Mouse (Mus musculus): ENCODE results near the gene Tle6. TPM values are rescaled to one million over a fixed set of nuclear protein-coding genes. Genes with fewer than 3 reads are reported as not detected.

The Tle6 gene
- polyA plus RNA-seq, 1 experiment from 2014 or later, result 8.2 TPM

DNA sequence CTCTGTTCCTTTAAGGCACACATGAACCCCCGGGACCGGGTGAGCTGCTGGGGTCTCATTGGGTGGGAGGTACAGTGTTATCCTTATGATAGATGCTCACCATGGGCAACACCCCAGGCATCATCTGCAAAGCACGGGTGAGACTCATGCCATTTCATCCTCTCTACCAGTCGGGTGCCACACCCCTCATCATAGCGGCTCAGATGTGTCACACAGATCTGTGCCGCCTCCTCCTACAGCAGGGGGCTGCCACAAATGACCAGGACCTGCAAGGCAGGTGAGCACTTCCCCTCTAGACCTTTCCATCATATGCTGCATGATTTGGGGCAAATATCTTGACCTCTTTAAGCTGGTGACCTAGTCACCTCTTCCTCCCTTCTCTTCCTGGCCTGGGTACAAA lies 37.2 kb upstream of the Tle6 start:
- Histone ChIP-seq H3K9me3 (no peaks in the 10 kb centered on the region), H3K27ac (replicated peaks) (no peak overlapping the region), H3K36me3 (replicated peaks) (no peaks in the 10 kb centered on the region), H3K27me3 (replicated peaks; ENCODE audit: low read depth, poor library complexity, severe bottlenecking) (peaks cover 14% of the 10 kb centered on the region), H3K4me3 (no peak overlapping the region), H3K4me1 (peaks cover 33% of the 10 kb centered on the region)
- DNase-seq (ENCODE audit: low spot score), result no peak
- WGBS, result 74% methylated on average over 6 of the region's 6 CpGs

DNA sequence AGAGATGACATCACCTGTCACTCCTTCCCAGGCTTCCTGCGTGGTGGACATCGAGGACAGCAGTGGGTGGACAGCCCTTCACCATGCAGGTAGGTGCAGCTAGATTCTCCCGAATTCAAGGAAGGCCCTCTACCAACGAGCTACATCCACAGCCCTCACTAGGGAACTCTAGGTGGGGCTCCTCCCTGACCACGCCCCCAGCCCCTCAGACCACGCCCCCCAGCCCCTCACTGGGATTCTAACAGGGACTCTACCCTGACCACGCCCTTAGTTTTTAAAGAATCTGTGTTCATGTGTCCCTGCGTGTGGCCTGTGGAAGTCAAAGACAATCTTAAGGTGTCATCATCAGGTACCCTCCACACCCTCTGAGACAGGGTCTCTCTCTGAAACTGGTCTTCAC lies 35.5 kb upstream of the Tle6 start:
- no peak for DNase-seq (ENCODE audit: low spot score)

DNA sequence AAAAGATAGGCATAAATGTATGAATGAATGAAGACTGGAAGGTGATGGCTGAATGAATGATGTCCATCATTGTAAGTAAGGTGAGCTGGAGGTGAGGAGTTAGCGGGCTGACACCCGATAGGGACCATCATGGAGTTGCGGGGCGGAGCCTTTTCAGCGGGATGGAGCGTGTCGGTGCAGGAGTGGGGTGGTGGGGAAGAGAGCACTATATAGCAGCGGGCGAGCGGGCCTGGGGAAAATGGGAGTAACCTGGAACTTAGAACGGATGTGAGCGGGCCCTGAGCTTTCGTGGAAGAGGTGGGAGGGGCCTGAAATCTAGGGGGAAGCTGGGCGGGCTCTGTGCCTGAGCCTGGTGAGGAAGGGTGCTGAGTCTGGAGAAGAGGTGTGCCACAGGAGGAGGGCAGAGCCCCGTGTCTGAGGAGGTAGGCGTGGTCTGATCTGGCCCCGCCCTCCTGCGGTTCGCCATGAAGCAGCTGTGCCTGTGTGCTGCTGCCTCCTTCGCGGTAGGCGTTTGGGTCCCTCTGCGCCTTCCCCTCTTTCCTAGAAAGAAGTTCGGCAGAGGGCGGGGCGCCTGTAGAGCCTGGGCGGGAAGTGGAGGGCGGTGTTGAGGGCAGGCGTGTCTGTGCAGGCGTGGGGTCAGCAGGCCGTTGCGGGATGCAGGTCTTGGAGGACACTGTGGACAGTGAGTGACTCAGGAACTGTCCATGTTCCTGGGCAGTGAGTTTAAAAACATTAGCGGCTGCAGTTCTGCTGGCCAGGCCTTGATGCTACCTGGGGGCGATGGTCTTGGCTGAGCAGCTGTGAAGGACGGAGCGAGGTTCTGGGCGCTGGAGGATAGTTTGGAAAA lies 32.6 kb upstream of the Tle6 start:
- Histone ChIP-seq H3K27ac (replicated peaks) (peak overlapping the region; percentile 78), H3K27me3 (replicated peaks; ENCODE audit: low read depth, poor library complexity, severe bottlenecking) (peaks cover 14% of the 10 kb centered on the region), H3K4me1 (peaks cover 26% of the 10 kb centered on the region)

More for the DNA sequence above, 35.5 kb upstream of the Tle6 start:
- Histone ChIP-seq H3K27ac (replicated peaks) (no peak overlapping the region), H3K27me3 (replicated peaks; ENCODE audit: low read depth, poor library complexity, severe bottlenecking) (peaks cover 14% of the 10 kb centered on the region), H3K9me3 (no peaks in the 10 kb centered on the region), H3K4me1 (peaks cover 24% of the 10 kb centered on the region), H3K4me3 (0 out of 2 replicates have a peak overlapping the region, but pooled peaks have one; percentile 2), H3K36me3 (replicated peaks) (no peaks in the 10 kb centered on the region)
- WGBS, result 19% methylated on average over 8 of the region's 8 CpGs

GRCm38 (mm10) chr10:81628390-81628789 lies 27.5 kb upstream of the Tle6 start, which contains the start of gene Ankrd24:
Ankrd24 (plus strand) TSS chr10:81628540.
- Histone ChIP-seq H3K36me3 (replicated peaks) (peaks cover 30% of the 10 kb centered on the region), H3K27ac (replicated peaks) (peak within 1 kb of the TSS; percentile 91), H3K27me3 (replicated peaks; ENCODE audit: low read depth, poor library complexity, severe bottlenecking) (no peaks in the 10 kb centered on the region; the same call in 1 of the 2 replicates), H3K4me1 (peaks cover 34% of the 10 kb centered on the region), H3K4me3 (peak within 1 kb of the TSS; percentile 80), H3K9me3 (no peaks in the 10 kb centered on the region)
- 78% methylated on average over 16 of the region's 16 CpGs for WGBS
- no peak for DNase-seq (ENCODE audit: low spot score)

More for the DNA sequence above, 32.6 kb upstream of the Tle6 start:
- peak; percentile 92 for DNase-seq (ENCODE audit: low spot score)
- Histone ChIP-seq H3K36me3 (replicated peaks) (no peaks in the 10 kb centered on the region), H3K9me3 (no peaks in the 10 kb centered on the region), H3K4me3 (peak overlapping the region; percentile 63)
- 2% methylated on average over 37 of the region's 37 CpGs for WGBS

- no peak for DNase-seq (ENCODE audit: low spot score)
- Histone ChIP-seq H3K9me3 (no peaks in the 10 kb centered on the region), H3K27me3 (replicated peaks; ENCODE audit: low read depth, poor library complexity, severe bottlenecking) (no peaks in the 10 kb centered on the region; the same call in 1 of the 2 replicates), H3K27ac (replicated peaks) (peak overlapping the region; percentile 91), H3K36me3 (replicated peaks) (peaks cover 36% of the 10 kb centered on the region), H3K4me3 (peak overlapping the region; percentile 80), H3K4me1 (peaks cover 28% of the 10 kb centered on the region)
- 62% methylated on average over 7 of the region's 7 CpGs for WGBS
Observed at GRCm38 (mm10) chr10:81627836-81628220, 27.0 kb upstream of the Tle6 start.

GRCm38 (mm10) chr10:81626994-81627835 lies 26.3 kb upstream of the Tle6 start, which contains the start of gene Sirt6:
Sirt6 (minus strand) TSS chr10:81627797.
- Histone ChIP-seq H3K4me1 (peaks cover 28% of the 10 kb centered on the region), H3K4me3 (peak within 1 kb of the TSS; percentile 80), H3K27me3 (replicated peaks; ENCODE audit: low read depth, poor library complexity, severe bottlenecking) (no peaks in the 10 kb centered on the region; the same call in 1 of the 2 replicates), H3K9me3 (no peaks in the 10 kb centered on the region), H3K36me3 (replicated peaks) (peaks cover 42% of the 10 kb centered on the region), H3K27ac (replicated peaks) (peak within 1 kb of the TSS; percentile 91)
- peak; percentile 93 for DNase-seq (ENCODE audit: low spot score)
- WGBS, result 6% methylated on average over 40 of the region's 40 CpGs

DNA sequence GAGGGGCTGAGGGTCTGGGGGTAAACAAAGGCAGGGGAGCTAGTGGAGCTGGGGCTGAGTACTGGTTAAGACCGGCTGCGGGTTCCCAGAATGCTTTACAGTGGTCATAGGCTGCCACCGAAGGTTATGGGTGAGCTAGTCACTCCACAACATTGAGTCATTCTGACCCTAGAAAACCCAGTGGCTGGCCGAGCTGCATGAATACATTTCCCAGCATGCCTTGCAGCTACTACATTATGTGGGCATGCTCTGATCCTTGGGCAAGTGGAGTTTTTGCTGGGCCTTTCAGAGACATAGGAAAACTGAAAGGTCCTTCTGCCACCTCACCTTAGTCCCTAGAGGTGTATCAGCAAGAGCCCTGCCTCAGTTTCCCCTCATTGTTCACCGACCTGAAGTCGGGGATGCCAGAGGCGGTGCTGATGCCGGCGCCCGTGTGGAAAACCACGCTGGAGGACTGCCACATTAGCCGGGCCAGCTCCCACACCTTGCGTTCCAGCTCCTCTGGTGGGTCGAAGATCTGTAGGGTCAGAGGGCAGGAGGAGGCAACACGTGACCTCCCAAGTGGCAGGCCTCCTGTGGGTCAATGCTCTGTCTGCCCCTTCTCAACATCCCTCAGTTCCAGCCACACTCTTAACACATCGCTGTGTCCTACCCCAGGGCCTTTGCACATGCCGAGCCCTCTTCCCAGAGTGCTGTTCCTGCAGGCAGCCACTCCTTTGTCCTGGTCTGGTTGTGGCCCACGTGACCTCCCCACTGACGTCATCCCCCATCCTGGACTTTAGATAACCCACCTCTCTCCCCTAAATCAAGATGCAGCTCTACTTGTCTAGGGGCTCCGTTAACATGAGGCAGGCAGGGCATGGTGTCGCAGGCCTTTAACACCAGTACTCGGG lies 25.5 kb upstream of the Tle6 start:
- peak overlapping the region; percentile 91 for H3K27ac ChIP-seq (replicated peaks)
- peaks cover 51% of the 10 kb centered on the region for H3K36me3 ChIP-seq (replicated peaks)
- no peaks in the 10 kb centered on the region; the same call in 1 of the 2 replicates for H3K27me3 ChIP-seq (replicated peaks; ENCODE audit: low read depth, poor library complexity, severe bottlenecking)
- peak overlapping the region; percentile 80 for H3K4me3 ChIP-seq
- DNase-seq (ENCODE audit: low spot score), result no peak
- peaks cover 28% of the 10 kb centered on the region for H3K4me1 ChIP-seq
- no peaks in the 10 kb centered on the region for H3K9me3 ChIP-seq
- 93% methylated on average over 22 of the region's 22 CpGs for WGBS

DNA sequence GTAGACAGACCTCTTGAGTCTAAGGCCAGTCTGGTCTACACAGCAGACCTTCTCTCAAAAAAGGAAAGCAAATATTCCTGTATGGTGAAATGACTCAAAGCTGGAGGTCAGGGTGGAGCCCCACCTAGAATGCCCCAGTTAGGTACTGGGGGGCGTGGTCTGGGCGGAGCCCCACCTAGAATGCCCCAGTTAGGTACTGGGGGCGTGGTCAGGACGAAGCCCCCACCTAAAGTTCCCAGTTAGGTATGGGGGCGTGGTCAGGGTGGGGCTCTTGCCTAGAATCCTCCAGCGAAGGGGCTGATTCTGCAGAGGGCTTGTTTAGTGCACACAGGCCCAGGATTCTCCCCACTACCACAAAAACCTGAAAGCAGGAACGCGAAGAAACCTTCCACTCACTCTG lies 22.6 kb upstream of the Tle6 start:
- no peak for DNase-seq (ENCODE audit: low spot score)
- Histone ChIP-seq H3K9me3 (no peaks in the 10 kb centered on the region), H3K36me3 (replicated peaks) (peaks cover 60% of the 10 kb centered on the region), H3K27me3 (replicated peaks; ENCODE audit: low read depth, poor library complexity, severe bottlenecking) (no peaks in the 10 kb centered on the region), H3K4me3 (no peak overlapping the region), H3K27ac (replicated peaks) (no peak overlapping the region), H3K4me1 (peaks cover 25% of the 10 kb centered on the region)
- 61% methylated on average over 8 of the region's 8 CpGs for WGBS

DNA sequence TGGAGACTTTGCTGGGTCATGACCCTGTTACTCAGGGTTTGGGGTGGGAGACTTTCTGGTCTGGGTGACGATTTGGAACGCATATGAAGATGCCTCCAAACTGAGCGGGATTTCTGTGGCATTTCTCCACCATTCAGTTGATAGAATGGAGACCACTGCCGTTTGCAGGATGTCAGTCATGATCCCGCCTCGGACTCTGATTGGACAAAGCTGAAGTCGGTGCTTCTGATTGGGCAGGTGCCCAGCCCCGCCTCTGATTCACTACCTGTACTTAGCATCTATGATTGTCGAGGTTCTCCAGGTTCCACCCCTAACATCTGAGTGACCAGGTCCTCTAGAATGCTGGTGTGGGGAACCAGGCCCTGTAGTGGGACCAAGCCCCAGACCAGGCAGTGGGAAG lies 19.9 kb upstream of the Tle6 start:
- H3K27ac ChIP-seq (replicated peaks), result no peak overlapping the region
- 55% methylated on average over 9 of the region's 9 CpGs for WGBS
- H3K4me3 ChIP-seq, result no peak overlapping the region
- no peaks in the 10 kb centered on the region for H3K27me3 ChIP-seq (replicated peaks; ENCODE audit: low read depth, poor library complexity, severe bottlenecking)
- H3K4me1 ChIP-seq, result peaks cover 5% of the 10 kb centered on the region
- DNase-seq (ENCODE audit: low spot score), result peak; percentile 9
- no peaks in the 10 kb centered on the region for H3K9me3 ChIP-seq
- H3K36me3 ChIP-seq (replicated peaks), result peaks cover 53% of the 10 kb centered on the region

GRCm38 (mm10) chr10:81619976-81620375 lies 19.1 kb upstream of the Tle6 start:
- Histone ChIP-seq H3K4me3 (no peak overlapping the region), H3K9me3 (no peaks in the 10 kb centered on the region), H3K4me1 (peaks cover 13% of the 10 kb centered on the region), H3K36me3 (replicated peaks) (peaks cover 45% of the 10 kb centered on the region), H3K27me3 (replicated peaks; ENCODE audit: low read depth, poor library complexity, severe bottlenecking) (no peaks in the 10 kb centered on the region), H3K27ac (replicated peaks) (no peak overlapping the region)
- peak; percentile 9 for DNase-seq (ENCODE audit: low spot score)
- WGBS, result 86% methylated on average over 5 of the region's 5 CpGs

DNA sequence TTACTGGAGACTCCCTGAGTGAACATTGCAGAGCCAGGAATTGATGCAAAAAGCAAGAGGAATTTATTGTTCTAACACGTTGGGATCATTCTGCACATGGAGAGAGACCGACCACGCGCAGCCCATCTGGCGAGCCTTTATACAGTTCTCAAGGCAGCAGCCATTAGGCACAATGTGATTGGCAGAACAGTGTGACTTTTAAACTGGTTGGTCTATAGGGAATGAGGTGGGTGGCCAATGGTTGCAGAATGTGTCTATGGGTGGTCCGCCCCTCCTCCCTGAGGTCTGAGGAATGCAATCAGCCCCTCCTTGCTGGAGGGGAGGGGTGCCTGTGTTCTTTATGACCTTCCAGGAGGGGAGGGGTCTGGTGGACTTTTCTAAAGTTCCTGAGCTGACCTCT lies 14.6 kb upstream of the Tle6 start:
- H3K27ac ChIP-seq (replicated peaks), result peak overlapping the region; percentile 44; the same call in 1 of the 2 replicates
- WGBS, result 69% methylated on average over 6 of the region's 6 CpGs

More for the DNA sequence above, 14.6 kb upstream of the Tle6 start:
- peaks cover under 1% of the 10 kb centered on the region for H3K36me3 ChIP-seq (replicated peaks)
- no peaks in the 10 kb centered on the region for H3K27me3 ChIP-seq (replicated peaks; ENCODE audit: low read depth, poor library complexity, severe bottlenecking)
- DNase-seq (ENCODE audit: low spot score), result peak; percentile 45
- no peak overlapping the region for H3K4me3 ChIP-seq
- H3K4me1 ChIP-seq, result peaks cover 17% of the 10 kb centered on the region
- H3K9me3 ChIP-seq, result no peaks in the 10 kb centered on the region

Data from embryonic facial prominence, embryonic 10.5 days (tissue).